Mouse (Mus musculus): Measurements from ENCODE around the gene Islr.

Gene Islr

DNA sequence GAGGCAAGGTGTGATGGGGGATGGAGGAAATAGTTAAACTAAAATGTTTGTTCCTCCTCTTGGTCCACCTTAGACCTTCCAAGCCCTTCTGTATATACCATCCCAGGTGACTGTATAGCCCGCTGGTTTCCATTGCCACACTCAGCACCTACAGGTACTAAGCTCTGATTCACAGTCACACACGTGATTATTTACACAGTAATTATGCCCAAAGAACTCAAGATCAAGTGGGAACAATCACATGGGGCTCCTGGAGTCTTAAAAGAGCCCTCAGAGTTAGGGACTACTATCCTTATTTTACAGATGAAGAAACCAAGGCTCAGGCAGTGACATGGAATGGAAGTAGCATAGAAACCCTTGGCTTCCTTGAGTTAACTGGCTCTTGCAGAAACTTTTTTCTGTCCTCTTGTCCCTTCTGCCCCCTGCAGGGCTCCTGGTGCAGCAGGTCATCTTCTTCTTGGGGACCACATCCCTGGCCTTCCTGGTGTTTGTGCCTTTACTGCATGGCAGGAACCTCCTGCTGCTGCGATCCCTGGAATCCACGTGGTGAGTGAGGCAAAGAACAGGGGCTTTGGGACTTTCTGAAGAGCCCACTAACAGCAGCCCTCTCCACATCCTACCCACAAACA, 53.3 kb downstream of the Islr start:
- DNase-seq, result peak in 1 of 2 experiments; percentile 30

DNA sequence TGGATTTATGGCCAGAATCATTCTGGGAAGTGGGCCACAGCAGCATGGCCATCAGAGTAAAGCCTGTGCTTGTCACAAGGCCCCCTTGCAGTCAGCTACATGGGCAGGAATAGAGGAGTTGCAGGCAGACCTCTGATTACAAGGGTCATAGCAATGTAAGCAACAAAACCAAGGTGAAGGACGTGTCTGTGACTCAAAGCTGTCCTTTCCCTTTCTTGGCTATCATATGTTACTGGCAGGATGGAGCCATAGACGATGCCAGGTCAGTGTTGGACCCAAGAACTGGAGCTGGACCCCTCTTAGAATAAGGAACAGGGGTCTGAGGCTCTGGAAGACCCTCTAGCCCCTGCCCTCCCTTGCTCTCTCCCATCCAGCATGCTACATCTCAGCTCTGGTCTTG, 55.3 kb downstream of the Islr start:
- DNase-seq, result no peak

DNA sequence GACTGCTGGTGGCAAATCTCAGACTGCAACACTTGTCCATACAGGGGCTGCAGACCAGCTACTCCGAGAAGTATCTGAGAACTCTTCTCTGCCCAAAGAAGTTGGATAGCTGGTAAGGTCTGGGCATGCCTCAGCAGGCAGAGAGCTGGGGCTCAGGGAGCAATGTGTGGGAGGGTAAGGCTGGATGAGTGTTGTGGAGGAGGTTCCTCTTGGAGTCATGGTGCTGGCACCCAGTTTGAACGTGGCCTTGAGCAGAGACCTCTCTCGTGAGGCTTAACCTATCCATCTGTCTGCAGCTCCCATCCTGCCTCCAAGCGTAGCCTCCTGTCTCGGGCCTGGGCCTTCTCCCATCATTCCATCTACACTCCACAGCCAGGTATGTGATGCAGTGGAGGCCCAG, 58.7 kb downstream of the Islr start:
- no peak for DNase-seq

DNA sequence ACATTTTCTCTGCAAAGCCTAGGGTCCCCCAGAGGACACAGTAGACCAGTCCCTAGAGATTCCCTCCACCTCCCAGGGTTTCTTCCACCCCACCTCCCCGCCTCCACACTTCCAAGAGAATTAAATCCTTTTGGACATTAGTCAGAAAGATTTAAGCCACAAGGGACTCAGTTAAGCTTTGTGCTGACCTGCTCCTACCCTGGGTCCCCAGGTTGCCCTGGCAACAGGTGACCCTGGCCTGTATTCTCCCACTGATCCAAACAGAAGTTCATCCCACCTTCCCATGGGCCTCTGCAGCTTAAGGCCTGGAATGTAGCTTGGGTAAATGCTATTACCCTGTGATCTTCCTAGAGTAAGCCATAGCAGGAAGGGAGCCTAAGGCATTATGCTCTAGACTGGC, 59.4 kb downstream of the Islr start:
- DNase-seq, result no peak

DNA sequence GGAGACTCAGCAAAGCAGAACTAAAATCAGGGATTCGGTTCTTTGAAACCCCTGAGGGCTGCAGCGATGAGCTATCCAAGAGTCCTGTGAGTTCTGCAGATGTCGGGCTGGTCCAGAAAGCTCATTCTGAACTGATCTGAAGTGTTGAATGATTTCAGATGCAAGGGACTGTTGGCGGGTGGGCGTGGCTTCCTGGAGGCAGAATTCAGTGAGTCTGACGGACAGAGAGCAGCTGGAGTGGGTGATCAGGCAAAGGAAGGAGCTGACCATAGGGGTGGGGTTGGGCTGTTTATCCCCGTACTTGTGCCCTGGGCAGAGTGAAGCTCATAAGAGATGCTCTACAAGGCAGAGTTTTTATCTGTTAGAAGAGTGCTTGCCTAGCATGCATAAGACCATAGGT, 60.7 kb downstream of the Islr start:
- DNase-seq, result no peak

DNA sequence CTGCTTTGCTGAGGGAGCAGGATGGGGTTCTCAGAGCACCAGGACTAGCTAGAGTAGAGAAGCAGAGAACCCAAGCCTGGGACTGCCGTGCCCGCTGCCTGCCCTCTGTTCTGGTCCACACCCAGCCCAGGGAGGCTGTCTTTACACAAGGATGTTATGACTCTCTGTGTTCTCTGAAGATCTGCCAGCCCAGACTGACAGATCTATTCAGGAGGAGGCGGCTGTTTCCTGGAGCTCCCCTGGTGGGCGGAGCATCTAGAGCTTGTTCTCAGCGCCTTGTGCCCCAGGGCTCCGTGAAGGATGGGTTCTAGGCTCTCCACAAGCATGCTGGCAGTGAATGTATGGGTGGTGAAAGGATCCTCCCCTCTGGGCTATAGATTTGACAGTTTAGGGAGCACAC, 64.2 kb downstream of the Islr start:
- DNase-seq, result peak; percentile 17 to 36

DNA sequence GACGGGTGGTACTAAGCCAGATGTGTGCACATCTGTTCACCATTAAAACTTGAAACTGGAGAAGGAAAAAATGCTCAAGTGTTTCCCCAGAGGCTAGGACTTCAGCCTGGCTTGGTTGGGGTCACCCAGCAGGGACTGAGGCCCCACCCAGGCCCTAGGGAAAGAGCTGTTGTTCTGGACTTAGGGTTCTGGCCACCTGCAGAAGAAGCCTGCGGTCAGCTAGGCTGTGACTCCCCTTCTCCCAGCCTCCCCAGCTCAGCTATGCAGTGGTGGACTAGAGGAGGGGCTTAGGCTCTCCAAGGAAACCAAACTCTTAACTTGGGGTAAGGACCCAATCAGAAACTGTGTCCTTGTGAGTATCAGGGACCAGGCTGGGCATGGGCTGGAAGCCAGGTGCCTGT, 68.2 kb downstream of the Islr start:
- DNase-seq, result no peak

DNA sequence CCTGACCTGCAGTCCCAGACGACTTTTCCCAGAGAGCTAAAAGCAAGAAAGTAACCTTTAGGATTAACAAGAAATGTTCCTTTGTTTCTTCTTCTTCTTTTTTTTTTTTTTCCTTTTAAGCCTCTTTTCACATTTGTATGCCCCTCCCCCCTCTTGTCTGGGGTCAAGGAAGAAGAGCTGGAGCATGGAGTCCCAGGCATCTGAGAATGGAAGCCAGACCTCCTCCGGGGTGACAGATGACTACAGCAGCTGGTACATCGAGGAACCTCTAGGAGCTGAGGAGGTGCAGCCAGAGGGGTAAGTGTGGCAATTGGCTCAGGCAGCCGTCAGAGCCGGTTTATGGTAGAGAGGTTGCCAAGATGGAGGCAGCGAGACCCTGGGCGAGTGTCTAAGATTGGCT, 69.2 kb downstream of the Islr start:
- DNase-seq, result no peak

DNA sequence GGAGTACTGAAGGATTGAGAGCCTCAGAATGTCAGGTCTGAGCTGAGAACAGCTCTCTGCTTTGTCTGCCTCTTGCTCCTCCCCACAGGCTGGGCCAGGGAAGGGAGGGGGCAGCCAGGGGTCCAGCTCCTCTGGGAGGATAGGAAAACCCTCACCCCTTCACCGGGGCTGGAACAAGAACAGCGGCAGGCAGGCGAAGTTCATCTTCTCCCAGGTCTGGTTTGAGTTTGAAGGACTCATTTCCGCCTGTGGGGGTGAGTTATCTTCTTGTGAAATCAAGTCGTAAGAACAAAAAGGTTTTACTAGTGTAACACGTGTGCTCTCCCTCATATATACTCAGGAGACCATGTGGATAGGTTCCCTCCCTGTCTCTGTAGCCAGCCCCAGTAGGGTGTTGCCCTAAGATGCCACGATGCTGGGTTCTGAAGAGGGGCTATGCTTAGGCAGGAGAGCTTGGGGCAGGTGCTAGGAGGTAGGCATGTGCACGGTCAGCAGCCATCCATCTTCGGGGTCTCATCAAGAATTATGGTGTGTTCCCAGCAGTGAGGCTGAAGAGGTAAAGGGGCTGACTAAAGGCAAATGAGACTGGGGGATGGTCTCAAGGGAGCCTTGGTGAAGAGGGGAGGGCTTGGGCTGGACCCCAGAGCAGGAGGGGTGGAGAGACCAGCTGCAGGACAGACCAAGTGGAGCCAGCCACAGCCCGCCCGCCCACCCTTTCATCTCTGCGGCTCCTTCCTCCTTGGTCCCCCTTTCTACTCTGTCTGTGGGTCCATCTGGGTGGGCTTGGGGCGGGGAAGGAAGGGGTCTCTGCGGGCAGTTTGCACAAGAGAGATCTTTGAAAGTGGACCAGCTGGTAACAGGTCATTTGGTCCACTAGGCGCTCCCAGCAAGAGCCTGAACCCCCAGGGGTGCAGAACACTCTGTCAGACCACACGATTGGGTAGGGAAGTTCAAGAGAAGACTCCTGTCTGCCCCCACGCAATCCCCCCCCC, 69.9 kb downstream of the Islr start:
- no peak for DNase-seq

DNA sequence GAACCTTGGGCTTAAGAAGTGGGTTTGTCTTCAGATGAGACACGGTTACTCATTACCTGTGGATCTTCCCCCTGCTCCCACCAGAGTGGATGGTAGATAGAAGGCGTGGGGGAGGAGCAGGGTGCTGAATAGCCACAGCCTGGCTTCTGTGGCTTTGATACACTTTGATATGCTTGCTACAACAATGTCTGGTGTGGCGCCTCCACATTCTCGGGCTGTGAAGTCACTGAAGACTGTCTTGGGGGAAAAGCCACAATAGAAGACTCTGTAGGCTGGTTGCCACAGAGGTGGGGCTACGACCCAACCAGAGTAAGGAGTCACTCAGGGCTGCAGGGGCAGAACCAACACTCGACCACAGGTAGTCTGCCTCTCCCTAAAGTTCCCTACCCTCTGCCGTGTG, 72.4 kb downstream of the Islr start:
- DNase-seq, result peak in 1 of 2 experiments; percentile 37

DNA sequence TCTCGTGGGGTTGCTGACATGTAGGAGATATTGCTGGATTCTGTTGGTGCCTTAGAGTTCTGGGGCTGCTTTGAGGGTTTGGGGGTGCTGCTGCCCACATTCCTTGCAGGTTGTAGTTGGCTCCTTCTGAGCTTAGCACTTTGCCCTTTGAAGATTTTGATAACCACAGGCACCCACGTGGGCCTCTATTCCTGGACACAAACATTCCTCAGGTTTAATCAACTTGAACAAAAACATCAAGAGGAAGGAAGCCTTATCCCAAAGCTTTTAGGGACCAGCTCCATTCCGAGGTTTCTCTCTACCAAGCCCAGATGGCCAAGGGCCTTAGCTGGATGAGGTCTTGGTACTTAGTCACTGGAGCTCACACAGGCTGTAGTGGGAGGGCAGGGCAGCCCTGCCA, 73.2 kb downstream of the Islr start:
- DNase-seq, result peak; percentile 55 to 57

DNA sequence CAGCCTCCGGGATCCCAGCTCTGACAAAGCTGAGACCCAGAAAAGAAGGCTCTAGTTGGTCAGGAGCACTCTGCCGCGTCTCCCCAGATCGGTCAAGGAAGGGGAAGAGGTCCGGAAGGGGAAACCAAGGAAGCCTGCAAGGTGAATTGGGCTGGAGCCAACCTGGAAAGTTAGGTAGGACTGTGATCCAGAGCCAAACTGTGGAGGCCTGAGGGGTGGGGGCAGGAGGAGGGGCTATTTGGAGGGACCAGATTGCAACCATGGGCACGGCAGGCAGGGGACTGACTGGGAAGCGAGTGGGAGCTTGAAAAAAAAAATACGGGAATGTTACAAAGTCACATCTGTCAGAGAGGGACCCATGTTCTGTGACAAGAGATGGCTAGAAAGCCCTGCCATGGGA, 74.6 kb downstream of the Islr start:
- no peak for DNase-seq

DNA sequence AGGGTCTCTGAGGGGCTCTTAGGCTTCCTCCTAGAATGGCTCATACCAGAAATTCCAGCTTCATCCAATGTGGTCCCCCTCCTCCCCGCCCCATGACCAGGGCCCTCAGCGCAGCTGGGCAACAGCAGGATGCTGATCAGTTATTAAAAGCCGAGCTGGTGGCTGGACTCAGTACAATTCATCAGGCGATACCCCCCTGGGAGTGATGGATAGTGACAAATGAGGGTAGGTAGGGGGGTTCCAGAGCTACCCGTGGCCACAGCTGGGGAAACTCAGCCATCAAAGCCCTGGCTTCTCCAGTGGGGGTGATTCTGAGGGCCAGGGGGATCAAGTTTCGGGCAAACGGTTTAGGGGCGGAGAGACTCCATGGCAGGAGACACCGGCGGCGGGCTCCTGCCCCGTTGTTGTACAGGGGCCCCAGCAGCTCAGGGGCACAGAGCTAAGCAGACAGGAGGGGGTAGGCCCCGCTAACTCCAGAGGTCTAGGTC, 75.1 kb downstream of the Islr start:
- DNase-seq, result no peak

DNA sequence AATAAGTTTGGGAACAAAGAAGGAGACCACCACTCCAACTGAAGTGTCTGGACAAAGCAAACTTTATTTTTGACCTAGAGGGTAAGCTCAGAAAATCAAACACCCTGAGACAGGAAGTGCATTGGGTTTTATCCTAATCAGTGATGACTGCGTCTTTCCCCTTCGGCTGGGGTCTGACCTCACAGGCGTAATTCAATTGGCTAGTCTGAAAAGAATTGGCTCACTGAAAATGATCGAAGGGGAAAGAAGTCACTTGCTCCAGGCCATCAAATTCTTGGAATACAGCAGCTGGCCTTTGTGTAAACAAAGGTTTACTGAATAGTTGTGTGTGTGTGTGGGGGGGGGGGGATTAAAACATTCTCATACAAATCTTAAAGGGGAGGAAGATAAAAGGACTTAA, 78.3 kb downstream of the Islr start:
- no peak for DNase-seq

DNA sequence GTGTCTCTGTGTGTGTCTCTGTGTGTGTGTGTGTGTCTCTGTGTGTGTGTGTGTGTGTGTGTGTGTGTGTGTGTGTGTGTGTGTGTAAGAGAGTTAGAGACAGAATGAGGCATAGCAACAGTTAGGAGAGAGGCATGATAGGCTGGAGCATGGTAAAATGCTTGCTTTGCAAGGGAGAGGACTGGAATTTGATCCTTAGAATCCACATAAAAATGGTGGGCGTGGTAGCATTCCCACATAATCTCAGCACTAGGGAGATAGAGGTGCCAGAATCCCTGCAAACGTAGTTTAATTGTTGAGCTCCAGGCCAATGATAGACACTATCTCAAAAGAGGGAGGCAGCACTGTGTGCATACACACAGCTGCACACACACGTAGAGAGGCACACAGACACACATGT, 79.0 kb downstream of the Islr start:
- DNase-seq, result peak in 1 of 2 experiments; percentile 20

DNA sequence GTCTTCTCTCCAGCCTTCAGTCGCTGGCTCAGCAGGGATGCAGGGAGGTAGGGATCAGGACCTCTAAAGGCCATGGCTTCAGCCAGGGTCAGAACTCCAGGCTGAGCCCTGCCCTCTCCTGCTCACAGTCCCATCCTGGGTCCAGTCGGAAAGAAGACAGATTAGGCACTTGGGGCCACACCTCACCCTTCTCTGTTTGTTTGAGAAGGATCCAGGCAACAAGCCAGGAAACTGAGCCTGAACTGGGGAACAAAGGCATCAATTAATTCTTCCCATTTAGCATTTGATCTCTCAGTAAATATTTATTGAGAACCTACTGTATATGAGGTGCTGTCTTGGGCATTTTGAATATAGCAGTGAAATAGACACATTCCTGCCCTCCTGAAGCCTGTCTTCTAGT, 85.4 kb downstream of the Islr start, which contains the start of gene Ccdc33:
Gene Ccdc33 (minus strand): TSS at position 153 of the 400 bp plus-strand sequence.
- no peak for DNase-seq

DNA sequence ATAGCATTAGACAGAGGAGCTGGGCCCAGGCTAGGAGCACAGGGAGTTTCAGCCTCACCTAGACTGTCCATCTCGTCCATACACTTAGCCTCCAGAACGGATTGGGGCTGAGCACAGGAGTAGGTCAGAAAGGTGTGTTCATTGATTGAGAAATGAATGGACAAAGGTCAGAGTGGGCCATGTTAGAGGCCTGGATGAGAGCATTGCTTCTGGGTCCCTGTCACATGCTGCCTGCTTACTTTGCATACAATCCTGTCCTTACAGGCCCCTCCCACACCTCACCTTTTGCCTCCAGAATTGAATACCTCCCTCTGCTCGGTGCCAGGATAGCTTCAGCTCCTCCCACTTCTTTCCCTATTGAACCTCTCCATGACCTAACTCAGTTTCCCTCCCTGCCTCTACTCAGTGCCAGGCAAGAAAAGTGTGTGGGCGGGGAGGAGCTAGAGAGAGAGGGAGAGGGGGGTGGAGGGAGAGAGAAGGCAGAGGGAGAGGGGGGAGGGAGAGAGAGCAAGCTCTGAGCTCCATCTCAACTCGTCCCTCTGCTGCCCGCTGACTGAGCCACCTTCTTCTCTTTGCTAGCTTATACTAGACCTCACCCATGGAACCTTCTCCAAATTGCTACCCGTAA, 88.0 kb downstream of the Islr start:
- no peak for DNase-seq

DNA sequence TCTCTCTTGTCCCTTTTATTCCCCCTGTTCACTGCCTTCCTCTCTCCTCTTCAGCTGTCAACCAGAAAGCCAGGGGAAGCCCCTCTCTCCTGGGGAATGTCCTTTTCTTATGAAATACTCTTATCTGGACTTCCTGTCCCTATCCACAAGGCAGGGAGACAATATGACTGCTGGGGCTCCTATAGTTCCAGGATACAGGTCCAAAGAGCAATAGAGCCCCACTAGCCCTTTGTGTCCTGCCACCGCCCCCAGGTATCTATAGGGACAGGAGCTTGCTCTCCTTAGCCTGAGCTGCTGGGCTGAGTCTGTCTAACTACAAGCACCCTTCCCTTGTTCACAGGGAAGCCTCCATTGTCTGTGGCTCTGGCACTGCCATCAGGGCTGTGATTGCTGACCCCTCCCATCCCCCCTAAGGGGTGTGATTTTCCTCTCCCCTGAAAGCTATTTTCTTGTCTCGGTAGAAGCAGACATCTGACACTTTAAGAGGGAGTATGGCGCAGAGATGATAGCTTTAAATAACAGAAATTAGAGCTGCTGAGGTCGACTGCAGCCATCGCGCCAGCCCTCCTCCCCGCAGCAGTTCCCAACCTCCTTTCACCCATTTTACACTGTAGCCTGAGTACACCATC, 88.7 kb downstream of the Islr start:
- no peak for DNase-seq

DNA sequence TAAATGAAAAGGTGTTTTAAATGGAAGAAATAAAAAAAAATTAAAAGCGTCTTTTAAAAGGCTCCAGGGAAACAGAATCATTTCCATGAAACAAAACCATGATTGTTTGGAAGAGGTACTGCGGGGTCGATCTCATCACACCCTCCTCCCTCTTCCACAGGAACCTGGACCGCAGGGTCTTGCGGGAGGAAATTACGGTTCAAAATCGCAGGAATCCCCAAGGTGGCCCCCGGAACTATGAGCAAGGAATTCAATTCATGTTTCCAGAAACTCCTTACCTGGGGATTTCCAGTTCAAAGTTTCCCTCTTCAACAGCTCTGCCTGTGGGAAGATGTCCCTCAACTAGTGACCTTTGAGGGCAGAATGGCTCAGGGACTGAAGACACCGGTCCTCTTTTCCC, 90.1 kb downstream of the Islr start:
- DNase-seq, result no peak

DNA sequence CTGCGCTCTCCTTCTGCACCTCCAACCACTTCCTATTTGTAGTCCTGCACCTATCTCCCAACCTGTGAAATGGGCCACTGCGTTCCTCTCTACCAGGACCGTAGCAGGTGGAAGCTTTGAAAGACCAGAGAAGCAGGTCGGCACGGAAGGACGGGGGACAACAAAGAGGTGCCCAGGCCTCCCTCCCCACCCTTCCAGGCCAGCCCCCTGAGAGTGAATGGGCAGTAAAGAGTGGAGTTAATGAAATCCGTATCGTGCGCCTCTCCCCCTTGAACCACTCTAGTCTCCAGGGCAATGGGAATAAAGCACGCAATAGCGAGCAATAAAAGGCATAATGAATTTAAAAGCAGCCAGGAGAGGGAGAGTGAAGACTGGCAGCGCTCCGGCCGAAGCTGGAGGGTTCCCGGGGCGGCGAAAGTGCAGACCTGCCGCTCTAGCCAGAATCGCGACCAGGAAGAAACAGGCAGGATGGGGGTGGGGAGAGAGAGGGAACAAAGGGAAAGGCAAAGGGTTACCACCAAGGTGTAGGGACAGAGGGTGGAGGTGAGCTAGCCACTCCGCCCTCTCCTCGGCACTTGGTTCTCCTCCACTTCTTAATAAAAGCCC, 90.7 kb downstream of the Islr start:
- DNase-seq, result no peak

DNA sequence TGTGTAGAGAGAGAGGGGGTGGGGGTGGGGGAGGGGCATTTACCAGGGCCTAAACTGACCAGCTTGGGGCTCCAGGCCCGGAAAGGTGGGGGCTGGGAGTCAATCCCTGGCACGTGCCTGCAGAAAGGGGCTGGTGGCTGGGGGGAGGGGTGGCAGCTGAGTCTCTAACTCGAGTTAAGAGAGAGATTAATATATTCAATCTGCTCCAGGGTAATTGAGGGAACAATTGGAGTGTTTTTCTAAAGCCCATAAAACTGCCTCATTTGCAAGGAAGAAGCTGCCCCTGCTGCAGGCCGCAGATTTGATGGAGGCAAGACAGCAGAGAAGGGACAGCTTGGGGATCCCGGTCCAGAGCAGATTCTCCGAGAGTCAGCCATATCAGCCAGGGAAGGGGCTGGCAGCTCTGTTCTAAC, 91.2 kb downstream of the Islr start:
- DNase-seq, result no peak

DNA sequence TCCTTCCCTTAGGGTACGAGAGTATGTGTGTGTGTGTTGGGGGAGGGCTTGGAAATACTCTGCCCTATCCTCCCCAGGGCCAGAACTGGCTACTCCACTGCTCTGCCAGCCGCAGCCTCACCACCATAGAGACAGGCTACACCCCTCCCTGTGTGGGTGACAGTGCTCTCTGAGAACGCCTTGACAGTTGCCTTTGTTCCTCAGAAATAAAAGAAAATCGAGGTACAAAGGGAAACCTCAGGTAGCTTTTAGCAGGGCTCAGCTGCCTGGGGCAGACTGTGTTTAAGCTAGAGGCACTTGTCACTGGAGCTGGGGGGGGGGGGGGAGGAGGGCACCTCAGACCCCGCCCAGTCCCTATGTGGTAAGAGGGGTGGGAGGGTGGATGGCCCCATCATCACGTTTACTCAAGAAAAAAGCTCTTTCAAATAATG, 91.8 kb downstream of the Islr start:
- DNase-seq, result no peak

DNA sequence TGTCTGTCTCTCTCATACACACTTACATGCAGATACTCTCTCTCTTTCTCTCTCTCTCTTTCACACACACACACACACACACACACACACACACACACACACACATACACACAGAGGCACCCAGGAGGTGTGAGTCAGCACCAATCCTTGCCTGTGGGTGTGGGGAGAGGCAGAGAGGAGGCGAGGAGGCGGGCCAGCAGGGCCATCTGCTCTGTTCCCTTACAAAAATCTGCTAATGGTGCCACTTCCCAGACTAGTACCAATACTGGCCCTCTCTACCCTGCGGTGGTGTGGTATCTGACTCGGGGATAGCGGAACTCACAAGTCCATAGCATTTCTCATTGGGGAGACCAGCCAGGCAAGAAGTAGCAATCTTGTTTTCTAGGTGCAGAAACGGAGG, 92.7 kb downstream of the Islr start:
- DNase-seq, result no peak
